Mouse (Mus musculus) ES-Bruce4 (cell line): ENCODE data around the gene Ggcx.

Experiments used
- CTCF ChIP-seq: IDR thresholded peaks from one replicate; pipeline ENCODE4 v1.8.1; 2011; ENCODE audit warnings: low read depth, low read length
- POLR2A ChIP-seq: IDR thresholded peaks from one replicate; pipeline ENCODE4 v1.8.1; 2011; ENCODE audit warnings: low read length; ENCODE audit not compliant: insufficient read depth

DNA sequence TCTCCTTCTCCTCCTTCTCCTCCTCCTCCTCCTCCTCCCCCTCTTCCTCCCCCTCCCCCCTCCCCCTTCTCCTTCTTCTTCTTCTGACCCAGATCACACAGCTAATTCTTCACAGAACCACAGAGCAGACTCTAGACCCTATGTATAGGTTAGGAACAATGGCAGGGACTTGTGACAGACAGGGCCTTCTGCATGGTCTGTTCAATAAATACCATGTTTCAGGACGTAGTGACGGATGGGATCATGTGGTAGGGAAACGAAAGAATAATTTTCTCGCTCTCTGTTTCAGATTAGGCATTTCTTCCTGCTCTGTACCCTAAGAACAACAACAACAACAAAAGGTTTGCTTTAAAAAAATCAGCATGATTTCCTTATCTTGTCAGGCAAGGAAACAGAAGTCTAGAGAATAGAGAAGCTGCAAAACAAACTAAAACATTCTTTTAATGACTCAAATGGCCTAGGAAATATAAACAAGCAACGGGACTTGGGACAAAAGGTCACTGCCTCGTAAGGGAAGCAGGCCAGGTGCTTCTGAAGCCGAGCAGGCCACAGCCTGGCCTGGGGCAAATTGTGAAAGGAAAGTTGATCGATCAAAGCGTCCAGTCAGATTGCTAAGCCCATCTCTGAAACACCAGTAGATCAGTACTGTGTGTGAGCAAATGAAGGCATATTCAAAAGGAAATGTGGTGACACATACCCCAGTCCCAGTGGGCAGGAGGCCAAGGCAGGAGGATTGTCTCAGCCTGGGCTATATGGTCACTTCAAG lies 46.1 kb downstream of the Ggcx start:
- TF ChIP-seq POLR2A (no peak), CTCF (no peak)
